Mouse (Mus musculus): ENCODE measurements around the gene Fam184b.

- TF ChIP-seq CTCF (conservative IDR thresholded peaks at IDR 0.05; ENCODE audit: low read length) (no peak), NANOG (IDR thresholded peaks at IDR 0.05; ENCODE audit: borderline replicate concordance, low read length) (no peak), POU5F1 (IDR thresholded peaks at IDR 0.05; ENCODE audit: borderline replicate concordance, low read length) (no peak)
Measured at GRCm38 (mm10) chr5:45669234-45669597, 29.8 kb upstream of the Fam184b start.

Measured in E14TG2a.4 (cell line).